Mouse (Mus musculus): Measurements from ENCODE around the gene Epb41l1. TPM values are rescaled to one million over a fixed set of nuclear protein-coding genes. Genes with fewer than 3 reads are reported as not detected.

Epb41l1 gene
- total and polyA plus RNA-seq, 3 experiments: 0.09 to 8.4 (median 0.44) TPM

DNA sequence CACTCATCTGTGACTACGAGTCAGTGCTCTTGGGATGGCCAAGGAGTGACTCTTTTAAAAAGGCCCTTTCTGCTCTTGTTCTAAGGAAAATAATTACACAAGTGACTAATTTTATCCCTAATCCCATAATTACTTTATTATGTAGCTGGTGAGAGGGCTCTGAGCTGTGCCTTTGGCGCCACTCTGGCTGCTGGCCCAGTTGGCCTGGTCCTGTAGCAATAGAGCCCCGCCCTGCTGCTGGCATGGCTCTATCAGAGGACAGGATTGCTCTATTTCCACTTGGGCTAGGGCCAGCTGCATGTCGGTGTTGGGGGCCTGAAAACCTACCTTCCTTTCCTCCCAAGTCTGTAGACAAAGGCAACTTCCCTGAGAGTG is 36.6 kb downstream of the Epb41l1 start:
- H3K4me3 ChIP-seq (ENCODE audit: low read depth, low read length): no peak overlapping the region
- no peaks in the 10 kb centered on the region for H3K4me1 ChIP-seq (ENCODE audit: insufficient read depth, low read depth, low read length)
- H3K27me3 ChIP-seq (ENCODE audit: insufficient read depth, low read length): peaks cover 31% of the 10 kb centered on the region
- no peaks in the 10 kb centered on the region for H3K9me3 ChIP-seq (replicated peaks)
- DNase-seq (ENCODE audit: low spot score): no peak
- TF ChIP-seq TAL1 (conservative IDR thresholded peaks at IDR 0.05; ENCODE audit: low read depth, low read length) (no peak), GATA2 (IDR thresholded peaks at IDR 0.05; ENCODE audit: borderline replicate concordance, low read depth, low read length) (no peak), GATA1 (IDR thresholded peaks at IDR 0.05; ENCODE audit: borderline replicate concordance, low read length) (no peak), CTCF (IDR thresholded peaks at IDR 0.05; ENCODE audit: low read depth, low read length) (no peak), POLR2AphosphoS5 (IDR thresholded peaks at IDR 0.05; ENCODE audit: insufficient replicate concordance, low read depth, low read length) (no peak)
- no peak for ATAC-seq (ENCODE audit: extremely low read depth, insufficient number of reproducible peaks, low FRiP score, poor library complexity, severe bottlenecking)
- no peaks in the 10 kb centered on the region for H3K36me3 ChIP-seq (replicated peaks)

DNA sequence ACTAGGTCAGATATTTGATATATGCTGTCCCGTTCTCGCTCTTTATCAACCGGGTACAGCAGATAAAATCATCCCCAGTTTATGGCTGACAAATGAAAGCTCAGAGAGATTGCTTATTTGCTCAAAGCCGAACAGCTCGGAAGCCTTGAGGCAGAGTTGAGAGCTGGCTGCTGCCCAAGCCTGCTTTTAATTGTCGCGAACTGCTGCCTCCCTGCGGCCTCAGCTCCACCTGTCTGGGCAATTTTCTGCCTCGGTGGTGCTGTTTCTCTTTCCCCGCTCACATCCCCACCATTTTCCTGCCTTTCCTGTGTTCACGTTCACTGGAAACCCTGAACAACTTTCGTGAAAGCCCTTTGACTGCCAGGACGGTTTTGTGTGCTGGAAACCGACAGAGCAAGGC is 39.8 kb downstream of the Epb41l1 start:
- H3K4me1 ChIP-seq (ENCODE audit: insufficient read depth, low read depth, low read length): no peaks in the 10 kb centered on the region
- ATAC-seq (ENCODE audit: extremely low read depth, insufficient number of reproducible peaks, low FRiP score, poor library complexity, severe bottlenecking) (no peak), DNase-seq (ENCODE audit: low spot score) (no peak)
- no peaks in the 10 kb centered on the region for H3K36me3 ChIP-seq (replicated peaks)
- no peak for TF ChIP-seq TAL1 (conservative IDR thresholded peaks at IDR 0.05; ENCODE audit: low read depth, low read length)
- no peak for TF ChIP-seq POLR2AphosphoS5 (IDR thresholded peaks at IDR 0.05; ENCODE audit: insufficient replicate concordance, low read depth, low read length)
- TF ChIP-seq CTCF (IDR thresholded peaks at IDR 0.05; ENCODE audit: low read depth, low read length): no peak
- TF ChIP-seq GATA2 (IDR thresholded peaks at IDR 0.05; ENCODE audit: borderline replicate concordance, low read depth, low read length): no peak
- no peak for TF ChIP-seq GATA1 (IDR thresholded peaks at IDR 0.05; ENCODE audit: borderline replicate concordance, low read length)
- no peak overlapping the region for H3K4me3 ChIP-seq (ENCODE audit: low read depth, low read length)
- no peaks in the 10 kb centered on the region for H3K9me3 ChIP-seq (replicated peaks)
- H3K27me3 ChIP-seq (ENCODE audit: insufficient read depth, low read length): peaks cover 38% of the 10 kb centered on the region

DNA sequence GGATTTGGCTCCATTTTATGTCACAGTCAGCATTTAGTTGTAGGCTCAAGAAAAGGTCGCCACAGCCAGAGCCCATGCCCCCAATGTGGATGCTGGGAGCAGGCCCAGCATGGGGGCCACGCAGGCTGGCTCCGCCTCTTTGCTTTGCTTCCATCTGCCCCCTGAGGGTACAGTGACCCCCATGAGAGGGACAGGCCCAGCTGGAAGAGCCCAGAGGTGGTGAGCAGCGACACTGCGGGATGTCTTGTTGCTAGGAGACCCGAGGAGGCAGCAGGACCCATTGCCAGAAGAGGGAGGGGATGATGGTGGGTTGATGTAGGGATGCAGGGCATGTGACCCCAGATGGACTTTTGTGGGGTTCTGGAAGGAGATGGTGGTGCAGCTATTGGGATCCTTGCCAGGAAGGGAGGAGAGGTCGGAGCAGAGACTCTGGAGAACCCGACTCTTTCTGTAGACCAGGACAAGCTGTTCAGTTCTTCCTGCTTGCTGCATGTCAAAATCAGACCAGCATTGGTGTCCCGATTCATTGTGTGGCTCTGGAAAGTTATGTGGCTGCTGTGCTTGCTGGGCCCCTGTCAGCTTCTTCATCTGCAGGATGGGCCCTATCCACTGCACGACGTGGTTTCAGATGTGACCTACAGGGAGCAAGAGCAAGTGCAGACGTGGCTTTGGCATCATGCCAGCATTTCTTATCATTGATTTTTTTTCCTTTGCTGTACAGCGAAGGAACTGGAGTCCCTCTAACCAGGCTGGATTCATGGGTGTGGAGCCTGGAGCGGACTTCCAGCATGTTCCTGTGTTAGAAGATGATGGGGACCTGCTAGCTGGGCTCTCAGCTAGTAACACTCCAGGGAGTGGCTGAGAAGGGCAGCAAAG is 41.7 kb downstream of the Epb41l1 start:
- ATAC-seq (ENCODE audit: extremely low read depth, insufficient number of reproducible peaks, low FRiP score, poor library complexity, severe bottlenecking) (no peak), DNase-seq (ENCODE audit: low spot score) (no peak)
- no peaks in the 10 kb centered on the region for H3K9me3 ChIP-seq (replicated peaks)
- no peak overlapping the region for H3K4me3 ChIP-seq (ENCODE audit: low read depth, low read length)
- H3K27me3 ChIP-seq (ENCODE audit: insufficient read depth, low read length): peaks cover 29% of the 10 kb centered on the region
- H3K4me1 ChIP-seq (ENCODE audit: insufficient read depth, low read depth, low read length): no peaks in the 10 kb centered on the region
- TF ChIP-seq TAL1 (conservative IDR thresholded peaks at IDR 0.05; ENCODE audit: low read depth, low read length): no peak
- TF ChIP-seq CTCF (IDR thresholded peaks at IDR 0.05; ENCODE audit: low read depth, low read length): no peak
- TF ChIP-seq GATA2 (IDR thresholded peaks at IDR 0.05; ENCODE audit: borderline replicate concordance, low read depth, low read length): no peak
- TF ChIP-seq POLR2AphosphoS5 (IDR thresholded peaks at IDR 0.05; ENCODE audit: insufficient replicate concordance, low read depth, low read length): no peak
- no peak for TF ChIP-seq GATA1 (IDR thresholded peaks at IDR 0.05; ENCODE audit: borderline replicate concordance, low read length)
- H3K36me3 ChIP-seq (replicated peaks): no peaks in the 10 kb centered on the region

GRCm38 (mm10) chr2:156464416-156464815 is 43.7 kb downstream of the Epb41l1 start:
- no peak for DNase-seq (ENCODE audit: low spot score)
- TF ChIP-seq POLR2AphosphoS5 (IDR thresholded peaks at IDR 0.05; ENCODE audit: insufficient replicate concordance, low read depth, low read length) (no peak), CTCF (IDR thresholded peaks at IDR 0.05; ENCODE audit: low read depth, low read length) (no peak), GATA1 (IDR thresholded peaks at IDR 0.05; ENCODE audit: borderline replicate concordance, low read length) (no peak), GATA2 (IDR thresholded peaks at IDR 0.05; ENCODE audit: borderline replicate concordance, low read depth, low read length) (no peak), TAL1 (conservative IDR thresholded peaks at IDR 0.05; ENCODE audit: low read depth, low read length) (no peak)
- ATAC-seq (ENCODE audit: extremely low read depth, insufficient number of reproducible peaks, low FRiP score, poor library complexity, severe bottlenecking): no peak
- no peaks in the 10 kb centered on the region for H3K4me1 ChIP-seq (ENCODE audit: insufficient read depth, low read depth, low read length)
- H3K27me3 ChIP-seq (ENCODE audit: insufficient read depth, low read length): peaks cover 33% of the 10 kb centered on the region
- H3K36me3 ChIP-seq (replicated peaks): no peaks in the 10 kb centered on the region
- H3K4me3 ChIP-seq (ENCODE audit: low read depth, low read length): no peak overlapping the region
- H3K9me3 ChIP-seq (replicated peaks): no peaks in the 10 kb centered on the region

DNA sequence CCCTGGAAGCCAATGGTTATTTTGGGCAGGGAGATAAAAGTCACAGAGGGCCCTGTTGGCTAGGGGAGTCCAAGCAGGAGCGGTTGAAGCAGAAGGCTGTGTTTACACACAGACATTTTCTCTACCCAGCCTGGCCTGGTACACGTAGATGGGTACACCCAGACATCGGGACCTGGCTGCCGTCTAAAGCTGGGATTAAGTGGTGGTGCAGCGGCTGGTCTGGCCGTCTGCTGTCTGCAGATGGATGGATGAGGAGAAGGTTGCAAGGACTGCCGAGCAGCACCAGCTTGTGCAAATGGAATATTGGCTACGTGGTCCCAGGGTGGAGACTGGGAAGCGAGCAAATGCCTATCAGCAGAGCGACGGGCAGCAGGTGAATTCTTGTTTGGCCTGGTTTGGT is 46.8 kb downstream of the Epb41l1 start:
- no peak for DNase-seq (ENCODE audit: low spot score)
- ATAC-seq (ENCODE audit: extremely low read depth, insufficient number of reproducible peaks, low FRiP score, poor library complexity, severe bottlenecking): no peak
- Histone ChIP-seq H3K4me1 (ENCODE audit: insufficient read depth, low read depth, low read length) (no peaks in the 10 kb centered on the region), H3K9me3 (replicated peaks) (no peaks in the 10 kb centered on the region), H3K4me3 (ENCODE audit: low read depth, low read length) (no peak overlapping the region), H3K36me3 (replicated peaks) (no peaks in the 10 kb centered on the region), H3K27me3 (ENCODE audit: insufficient read depth, low read length) (peaks cover 21% of the 10 kb centered on the region)
- no peak for TF ChIP-seq TAL1 (conservative IDR thresholded peaks at IDR 0.05; ENCODE audit: low read depth, low read length)
- no peak for TF ChIP-seq GATA2 (IDR thresholded peaks at IDR 0.05; ENCODE audit: borderline replicate concordance, low read depth, low read length)
- no peak for TF ChIP-seq POLR2AphosphoS5 (IDR thresholded peaks at IDR 0.05; ENCODE audit: insufficient replicate concordance, low read depth, low read length)
- TF ChIP-seq GATA1 (IDR thresholded peaks at IDR 0.05; ENCODE audit: borderline replicate concordance, low read length): no peak
- no peak for TF ChIP-seq CTCF (IDR thresholded peaks at IDR 0.05; ENCODE audit: low read depth, low read length)

DNA sequence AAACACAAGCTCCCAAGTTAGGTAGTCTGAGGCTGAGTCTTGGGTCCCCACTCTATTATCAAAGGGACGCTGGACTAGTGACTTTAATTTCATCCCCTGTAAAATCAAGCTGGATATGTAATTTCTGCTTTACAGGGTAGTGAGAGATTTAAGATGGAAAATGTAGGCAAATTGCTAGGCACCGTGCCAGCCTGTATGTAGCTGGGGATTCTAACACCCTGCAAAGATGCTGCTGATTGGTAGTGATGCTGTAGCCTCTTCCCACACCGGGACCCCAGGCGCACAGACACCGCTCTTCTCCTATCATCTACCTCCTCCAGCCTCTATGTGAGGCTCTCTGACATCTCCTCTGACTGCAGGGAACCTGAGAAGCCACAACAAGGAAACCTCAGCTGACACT is 48.2 kb downstream of the Epb41l1 start:
- TF ChIP-seq CTCF (IDR thresholded peaks at IDR 0.05; ENCODE audit: low read depth, low read length): no peak
- no peak for TF ChIP-seq POLR2AphosphoS5 (IDR thresholded peaks at IDR 0.05; ENCODE audit: insufficient replicate concordance, low read depth, low read length)
- no peak for TF ChIP-seq TAL1 (conservative IDR thresholded peaks at IDR 0.05; ENCODE audit: low read depth, low read length)
- no peak for TF ChIP-seq GATA2 (IDR thresholded peaks at IDR 0.05; ENCODE audit: borderline replicate concordance, low read depth, low read length)
- no peak for TF ChIP-seq GATA1 (IDR thresholded peaks at IDR 0.05; ENCODE audit: borderline replicate concordance, low read length)
- Histone ChIP-seq H3K4me1 (ENCODE audit: insufficient read depth, low read depth, low read length) (no peaks in the 10 kb centered on the region), H3K27me3 (ENCODE audit: insufficient read depth, low read length) (peaks cover 17% of the 10 kb centered on the region), H3K9me3 (replicated peaks) (no peaks in the 10 kb centered on the region), H3K4me3 (ENCODE audit: low read depth, low read length) (no peak overlapping the region), H3K36me3 (replicated peaks) (no peaks in the 10 kb centered on the region)
- ATAC-seq (ENCODE audit: extremely low read depth, insufficient number of reproducible peaks, low FRiP score, poor library complexity, severe bottlenecking) (no peak), DNase-seq (ENCODE audit: low spot score) (no peak)
